Mouse (Mus musculus): ENCODE data around the gene Snap29.

The Snap29 gene

DNA sequence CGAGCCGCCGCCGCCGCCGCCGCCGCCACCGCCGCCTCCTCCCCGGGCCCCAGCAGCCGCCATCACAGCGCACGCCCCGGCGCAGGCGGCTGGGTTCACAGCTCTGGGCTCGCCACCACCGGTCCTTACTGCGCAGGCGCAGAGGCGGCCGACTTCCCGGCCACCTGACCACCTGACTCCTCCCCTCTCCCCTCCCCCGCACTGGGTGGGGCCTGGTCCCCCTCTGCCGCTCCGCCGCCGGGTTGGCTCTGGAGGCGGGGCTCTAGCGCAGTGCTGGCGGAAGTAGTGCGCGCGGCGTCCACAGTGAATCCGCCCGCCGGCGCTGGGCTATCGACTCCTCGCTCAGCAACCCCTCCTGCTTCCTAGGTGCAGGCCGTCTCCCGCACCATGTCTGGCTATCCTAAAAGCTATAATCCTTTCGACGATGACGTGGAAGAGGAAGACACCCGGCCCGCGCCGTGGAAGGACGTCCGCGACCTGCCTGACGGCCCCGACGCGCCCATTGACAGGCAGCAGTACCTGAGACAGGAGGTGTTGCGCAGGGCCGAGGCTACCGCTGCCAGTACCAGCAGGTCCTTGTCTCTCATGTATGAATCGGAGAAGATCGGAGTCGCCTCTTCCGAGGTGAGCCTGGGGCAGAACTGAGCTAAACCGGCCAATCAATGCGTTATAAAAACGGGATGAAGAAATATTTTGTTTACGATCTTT is at the start of gene Snap29, which contains the start of gene Pi4ka:
TSS of gene Snap29 (plus strand) at position 251 of the 708 bp plus-strand sequence.
TSS of gene Pi4ka (minus strand) at position 579 of the 708 bp plus-strand sequence.
- DNase-seq (ENCODE audit: low read depth, low spot score) = peak; percentile 98

DNA sequence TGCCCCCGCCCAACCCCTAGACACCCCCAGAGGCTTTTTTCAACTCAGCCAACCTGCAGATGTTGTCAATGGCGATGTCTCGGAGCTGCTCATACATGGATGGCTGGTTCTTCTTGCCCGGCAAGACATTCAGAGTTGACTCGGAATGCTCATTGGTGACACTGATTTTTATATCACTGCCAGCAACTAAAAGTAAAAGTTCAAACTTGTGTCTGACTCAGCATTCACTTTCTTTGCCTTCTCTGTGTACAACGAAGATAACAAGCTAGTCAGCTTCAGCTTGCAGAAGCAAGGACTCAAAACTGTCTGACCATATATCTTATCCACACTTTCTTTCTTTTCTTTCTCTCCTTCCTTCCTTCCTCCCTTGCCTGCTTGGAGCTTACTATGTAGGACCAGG is 49.8 kb upstream of the Snap29 start:
- DNase-seq (ENCODE audit: low read depth, low spot score) = no peak

DNA sequence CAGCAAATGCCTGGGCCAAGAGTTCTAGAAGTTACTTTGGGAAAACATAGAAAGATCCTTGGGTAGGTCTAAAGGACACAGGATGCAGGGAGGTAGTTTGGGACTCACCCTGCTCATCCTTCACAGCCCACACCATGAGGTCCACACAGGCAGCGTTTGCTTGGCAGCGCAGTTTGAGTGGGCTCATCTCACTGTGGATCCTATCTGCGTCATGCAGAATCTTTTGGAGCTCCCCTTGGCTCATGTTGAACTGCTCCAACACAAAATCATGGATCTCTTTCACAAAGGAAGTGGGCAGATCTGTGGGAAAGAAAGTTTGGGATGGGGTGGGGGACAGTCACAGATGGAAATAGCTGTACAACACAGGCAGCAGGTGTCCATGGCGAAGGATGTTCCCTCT is 47.0 kb upstream of the Snap29 start:
- no peak for DNase-seq (ENCODE audit: low read depth, low spot score)

DNA sequence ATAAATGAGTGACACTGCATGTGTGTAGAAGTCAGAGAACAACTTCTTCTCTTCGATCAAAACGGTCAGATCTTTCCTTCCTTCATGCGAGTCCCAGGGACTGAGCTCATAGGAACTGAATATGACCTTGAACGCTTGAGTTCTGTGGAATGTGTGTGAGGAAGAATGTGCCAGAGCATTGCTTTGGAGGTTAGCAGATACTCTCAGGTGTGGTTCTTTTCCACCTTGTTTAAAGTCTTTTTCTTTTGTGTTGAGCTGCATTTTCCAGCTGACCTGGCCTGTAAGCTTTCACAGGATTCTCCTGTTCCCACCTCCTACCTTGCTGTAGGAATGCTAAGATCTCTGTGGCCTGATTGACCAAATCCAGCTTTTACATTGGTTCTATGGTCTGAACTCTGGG is 23.5 kb upstream of the Snap29 start:
- no peak for DNase-seq (ENCODE audit: low read depth, low spot score)

DNA sequence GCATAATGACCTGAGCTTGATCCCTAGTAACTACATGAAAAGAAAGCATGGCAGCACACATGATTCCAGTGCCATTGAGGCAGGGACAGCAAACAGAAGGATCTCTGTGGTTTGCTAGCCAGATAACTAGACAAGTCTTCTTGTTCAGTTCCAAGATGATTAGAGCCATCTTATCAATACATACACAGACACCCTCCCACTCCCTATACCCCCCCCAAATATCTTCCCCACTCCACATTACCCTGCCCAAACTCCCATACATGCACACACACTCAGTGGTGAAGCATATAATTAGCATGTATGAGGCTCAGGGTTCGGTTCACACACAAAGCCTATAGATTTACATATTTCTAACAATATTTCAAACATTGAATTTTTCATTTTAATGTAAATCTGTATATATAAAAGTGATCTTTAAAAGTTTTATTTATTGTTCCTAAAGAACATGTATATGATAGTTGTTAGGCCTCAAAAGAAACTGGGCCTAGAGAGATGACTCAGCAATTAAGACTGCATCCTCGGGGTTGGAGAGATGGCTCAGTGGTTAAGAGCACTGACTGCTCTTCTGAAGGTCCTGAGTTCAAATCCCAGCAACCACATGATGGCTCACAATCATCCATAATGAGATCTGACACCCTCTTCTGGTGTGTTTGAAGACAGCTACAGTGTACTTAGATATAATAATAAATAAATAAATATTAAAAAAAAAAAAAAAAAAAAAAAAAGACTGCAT is 22.0 kb upstream of the Snap29 start:
- DNase-seq (ENCODE audit: low read depth, low spot score) = no peak

DNA sequence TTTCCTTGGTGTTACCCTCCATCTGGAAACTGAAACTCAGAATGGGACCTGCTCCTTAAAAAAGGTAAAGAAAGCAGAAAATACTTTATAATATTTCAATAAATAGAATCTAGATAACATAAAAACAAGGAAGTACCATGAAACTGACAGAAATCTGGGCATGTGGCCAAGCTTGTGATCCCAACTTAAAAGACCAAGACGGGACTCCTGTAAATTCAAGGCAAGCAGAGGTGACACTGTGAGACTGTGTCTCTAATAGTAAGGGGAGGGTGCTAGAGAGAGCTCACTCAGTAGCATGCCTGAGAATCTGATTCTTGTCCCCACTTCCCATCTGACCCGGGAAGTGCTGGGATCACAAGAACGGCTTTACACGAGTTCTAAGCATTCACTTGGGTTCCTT is 13.0 kb upstream of the Snap29 start:
- no peak for DNase-seq (ENCODE audit: low read depth, low spot score)

DNA sequence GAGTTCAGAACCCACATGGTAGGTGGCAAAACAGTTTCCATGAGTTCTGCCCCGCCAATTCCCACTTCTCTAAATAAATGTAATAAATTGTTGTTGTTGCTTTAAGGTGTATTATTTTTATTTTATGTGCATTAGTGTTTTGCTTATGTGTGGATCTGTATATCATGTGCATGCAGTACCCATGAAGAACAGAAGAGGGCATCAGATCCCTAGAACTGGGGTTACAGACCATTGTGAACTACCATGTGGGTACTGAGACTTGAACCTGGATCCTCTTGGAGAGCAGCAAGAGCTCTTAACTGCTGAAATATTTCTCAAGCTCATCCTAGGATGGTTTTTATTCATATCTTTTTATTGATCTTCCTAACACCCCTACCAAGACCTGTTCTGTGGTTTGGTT is 2.9 kb upstream of the Snap29 start:
- no peak for DNase-seq (ENCODE audit: low read depth, low spot score)

DNA sequence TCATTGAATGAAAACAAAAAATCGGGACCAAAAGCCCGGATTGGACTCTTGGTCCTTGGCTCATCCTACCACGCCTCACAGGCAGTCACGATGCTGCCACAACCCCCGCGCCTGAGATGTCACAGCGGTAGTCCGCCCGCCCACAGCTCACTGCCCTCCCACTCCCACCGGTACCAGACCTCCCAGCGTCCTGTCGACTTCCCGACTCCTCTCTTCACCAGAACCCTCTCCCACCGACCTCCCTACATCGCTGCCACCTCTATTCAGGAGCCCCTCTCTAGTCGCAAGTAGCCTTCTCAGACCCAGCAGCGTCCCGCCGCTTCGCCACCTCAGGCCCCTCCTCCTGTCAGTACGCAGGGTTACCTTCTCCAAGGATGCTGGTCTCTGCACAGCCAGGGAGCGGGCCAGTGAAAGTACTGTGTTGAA is 502 bp upstream of the Snap29 start:
- no peak for DNase-seq (ENCODE audit: low read depth, low spot score)

DNA sequence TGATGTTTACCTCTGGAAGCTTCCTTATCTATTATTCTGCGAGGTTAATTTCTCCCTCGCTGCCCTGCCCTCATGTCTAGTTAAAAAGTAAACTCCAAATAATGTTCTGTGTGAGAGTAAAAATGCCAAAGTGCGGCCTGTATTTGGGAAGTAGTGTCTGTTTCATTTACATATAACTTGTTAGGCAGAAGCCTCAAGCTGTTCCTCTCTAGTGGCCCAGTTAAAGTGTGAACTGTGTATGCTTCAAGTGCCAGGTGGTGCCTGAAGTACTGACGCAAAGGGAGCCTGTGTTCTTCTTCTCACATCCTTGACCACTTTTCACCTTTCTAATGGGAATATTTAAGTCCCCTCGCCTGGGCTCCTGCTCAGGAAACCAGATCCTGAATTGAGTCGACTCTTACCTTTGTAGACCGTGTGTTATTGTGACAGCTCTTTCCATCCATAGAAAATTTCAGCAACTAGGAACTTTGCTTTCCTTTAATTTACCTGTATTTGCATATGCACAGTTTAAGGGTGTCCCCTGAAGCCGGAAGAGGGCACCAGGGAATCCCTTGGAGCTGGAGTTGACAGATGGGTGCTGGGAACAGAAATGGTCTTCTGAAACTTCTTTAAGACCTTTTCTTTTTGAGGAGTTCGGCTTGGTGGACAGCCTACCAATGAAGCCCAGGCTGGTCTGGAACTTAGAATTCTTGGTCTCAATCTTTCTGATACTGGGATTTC is 886 bp downstream of the Snap29 start:
- DNase-seq (ENCODE audit: low read depth, low spot score) = no peak

DNA sequence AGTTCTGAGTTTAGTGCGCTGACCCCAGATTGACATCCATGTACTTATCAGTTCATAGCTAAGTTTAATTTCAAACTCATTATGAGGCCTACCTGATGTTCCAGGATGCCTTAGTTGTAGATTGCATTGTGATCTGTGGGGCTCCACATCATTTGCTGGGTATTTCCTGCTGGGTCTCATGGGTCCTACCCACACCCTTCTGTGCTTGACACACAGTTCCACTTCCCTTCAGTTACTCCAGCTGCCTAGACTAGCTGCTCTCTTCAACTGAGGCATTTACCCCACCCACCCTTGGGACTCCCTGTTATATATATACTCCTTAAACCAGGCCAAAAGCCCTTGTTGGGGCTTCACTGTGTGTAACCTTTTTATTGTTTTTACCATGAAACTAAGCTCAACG is 3.3 kb downstream of the Snap29 start:
- no peak for DNase-seq (ENCODE audit: low read depth, low spot score)

DNA sequence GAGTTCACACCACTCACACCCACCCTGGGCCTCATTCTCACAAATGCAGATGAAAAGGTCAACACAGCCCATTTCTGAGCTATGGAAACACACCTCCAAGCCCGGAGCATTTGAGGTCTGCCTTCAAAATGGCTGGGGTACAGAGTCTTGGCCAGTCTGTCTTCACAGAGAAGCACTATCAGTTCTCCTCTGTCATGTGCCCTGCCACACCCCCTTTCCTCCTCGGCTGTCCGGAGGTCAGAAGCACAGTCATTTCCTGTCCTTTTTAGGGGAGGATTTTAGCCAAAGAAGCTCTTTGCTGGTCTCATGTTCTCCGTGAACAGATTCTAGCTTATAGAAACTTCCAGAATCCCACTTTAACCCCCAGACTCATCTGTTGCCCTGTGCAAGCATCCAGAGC is 4.4 kb downstream of the Snap29 start:
- DNase-seq (ENCODE audit: low read depth, low spot score) = no peak

DNA sequence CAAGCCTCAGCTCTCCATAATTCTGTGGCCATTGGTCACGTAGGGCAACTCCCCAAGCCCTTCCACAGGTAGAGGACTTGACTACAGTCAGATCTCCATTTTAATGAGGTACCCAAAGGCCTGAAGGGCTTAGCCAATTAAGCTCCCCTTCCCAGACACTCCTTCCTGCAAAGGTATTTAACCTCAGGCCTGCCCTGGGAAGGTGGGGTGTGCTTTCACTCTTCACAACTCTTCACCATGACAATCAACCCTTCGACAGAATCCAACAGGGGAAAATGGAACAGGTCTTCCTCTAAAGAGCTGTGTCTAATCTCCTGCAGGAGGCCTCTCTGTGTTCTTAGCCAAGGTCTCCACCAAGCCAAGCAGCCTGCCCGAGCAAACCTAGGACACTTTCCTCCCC is 17.2 kb downstream of the Snap29 start:
- DNase-seq (ENCODE audit: low read depth, low spot score) = no peak

DNA sequence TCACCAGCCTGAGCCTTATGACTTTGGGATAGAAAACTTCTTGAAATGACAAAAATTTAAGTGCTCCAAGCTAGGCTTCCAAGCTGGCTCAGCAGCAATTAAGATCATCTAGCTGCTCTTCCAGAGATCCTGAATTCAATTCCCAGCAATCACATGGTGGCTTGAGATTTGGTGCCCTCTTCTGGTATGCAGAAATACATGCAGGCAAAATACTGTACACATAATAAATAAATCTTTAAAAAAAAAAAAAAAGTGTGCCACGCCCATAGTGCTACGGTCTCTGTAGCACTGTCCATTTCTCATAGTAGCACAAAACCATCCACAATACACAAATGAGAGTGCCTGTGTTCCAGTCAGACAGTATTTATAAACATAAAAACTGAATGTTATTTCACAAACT is 26.8 kb downstream of the Snap29 start:
- DNase-seq (ENCODE audit: low read depth, low spot score) = no peak

DNA sequence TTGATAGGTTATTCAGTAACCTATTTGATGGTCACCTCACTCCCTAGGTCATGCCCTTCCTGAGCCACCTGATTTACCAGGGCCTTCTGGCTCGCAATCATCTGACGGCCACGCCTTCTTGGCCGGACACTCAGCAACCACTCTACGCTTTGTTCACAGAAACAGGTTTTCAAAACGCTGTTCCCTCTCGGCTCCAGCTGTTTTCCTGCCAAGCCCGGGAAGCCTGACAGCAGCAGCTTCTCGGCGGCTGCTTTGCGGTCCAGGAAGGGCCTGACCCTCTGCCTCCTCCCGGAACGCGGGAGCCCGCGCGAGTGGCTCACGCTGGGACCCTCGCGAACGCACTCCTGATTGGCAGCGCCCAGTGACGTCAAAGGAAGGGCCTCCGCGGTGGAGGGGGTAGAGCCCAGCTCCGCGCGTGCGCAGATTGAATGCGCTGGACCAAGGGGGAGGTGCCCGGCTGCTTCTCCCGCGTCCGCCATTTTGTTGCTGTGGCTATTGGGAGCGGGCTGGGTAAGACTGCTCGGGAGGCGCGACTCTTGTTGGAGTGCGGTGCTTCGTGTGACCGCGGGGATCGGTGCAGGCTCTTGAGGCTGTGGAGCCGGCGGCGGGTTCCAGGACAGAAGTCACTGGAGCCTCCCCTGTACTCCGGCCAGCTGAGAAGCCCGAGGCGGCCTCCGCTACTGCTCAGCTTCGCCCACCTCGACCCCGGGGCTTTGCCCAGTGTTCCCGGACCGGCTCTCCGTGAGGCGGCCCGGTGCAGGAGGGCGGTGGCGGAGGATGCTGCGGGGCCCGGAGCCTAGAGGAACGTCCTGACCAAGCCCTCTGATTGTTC is 46.0 kb downstream of the Snap29 start, which contains the start of gene Crkl:
TSS of gene Crkl (plus strand) at position 447 of the 832 bp plus-strand sequence.
- DNase-seq (ENCODE audit: low read depth, low spot score) = peak; percentile 95

DNA sequence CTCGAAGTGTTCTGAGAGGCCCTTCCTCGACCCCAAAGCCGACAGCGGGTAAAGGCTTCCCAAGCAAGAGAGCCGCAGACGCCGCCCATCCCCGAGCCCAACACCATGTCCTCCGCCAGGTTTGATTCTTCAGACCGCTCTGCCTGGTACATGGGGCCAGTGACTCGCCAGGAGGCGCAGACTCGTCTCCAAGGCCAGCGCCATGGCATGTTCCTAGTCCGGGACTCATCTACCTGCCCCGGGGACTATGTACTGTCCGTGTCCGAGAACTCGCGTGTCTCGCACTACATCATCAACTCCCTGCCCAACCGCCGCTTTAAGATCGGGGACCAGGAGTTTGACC is 46.6 kb downstream of the Snap29 start:
- DNase-seq (ENCODE audit: low read depth, low spot score) = no peak

DNA sequence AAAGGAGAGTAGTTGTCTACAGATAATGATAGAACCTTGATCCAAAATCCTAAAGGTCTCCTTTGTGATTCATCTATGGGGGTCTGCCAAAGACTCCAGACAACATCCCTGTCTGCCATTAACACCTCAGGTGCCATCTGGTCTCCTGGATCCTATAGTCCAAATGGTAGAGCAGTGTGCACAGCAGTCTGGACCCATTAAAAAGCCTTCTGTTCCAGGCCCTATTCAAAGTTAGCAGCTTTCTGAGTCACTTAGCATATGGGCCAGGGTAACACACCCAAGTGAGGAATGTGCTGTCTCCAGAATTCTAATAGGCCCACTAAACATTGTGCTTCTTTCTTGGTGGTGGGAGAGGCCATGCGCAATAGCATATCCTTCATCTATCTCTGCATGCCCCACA is 51.1 kb downstream of the Snap29 start:
- DNase-seq (ENCODE audit: low read depth, low spot score) = no peak

DNA sequence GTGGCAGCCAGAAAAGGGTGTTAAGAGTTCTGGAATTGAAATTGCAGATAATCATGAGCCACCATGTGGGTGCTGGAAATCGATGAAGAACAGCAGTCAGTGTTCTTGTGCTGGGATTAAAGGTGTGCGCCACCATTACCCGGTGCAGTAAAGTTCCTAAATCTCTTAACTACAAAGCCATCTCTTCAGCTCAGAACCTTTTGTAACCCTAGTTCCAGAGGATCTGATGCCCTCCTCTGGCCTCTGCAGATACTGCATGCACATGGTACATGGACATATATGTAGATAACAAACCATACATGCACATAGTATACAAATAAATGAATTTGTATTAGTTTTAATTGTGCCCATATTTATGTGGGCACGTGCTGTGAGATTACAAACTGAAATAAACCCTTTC is 54.5 kb downstream of the Snap29 start:
- DNase-seq (ENCODE audit: low read depth, low spot score) = no peak

DNA sequence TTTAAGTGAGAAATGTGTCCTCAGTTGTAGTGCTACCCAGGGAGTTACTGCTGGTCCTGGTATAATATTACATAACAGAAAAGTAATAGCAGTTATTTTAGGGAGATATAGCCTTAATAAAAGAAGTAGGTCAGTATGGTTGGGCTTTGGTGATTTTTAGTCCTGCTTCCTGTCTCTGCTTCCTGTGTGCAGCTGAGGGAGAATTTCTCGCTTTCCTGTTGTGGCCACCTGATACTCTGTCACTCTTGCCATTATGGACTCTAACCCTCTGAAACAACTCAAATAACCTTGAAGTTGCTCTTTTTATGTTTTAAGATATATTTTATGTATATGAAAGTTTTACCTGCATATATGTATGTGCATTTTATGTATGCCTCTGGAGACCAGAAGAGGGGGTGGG is 55.8 kb downstream of the Snap29 start:
- no peak for DNase-seq (ENCODE audit: low read depth, low spot score)

DNA sequence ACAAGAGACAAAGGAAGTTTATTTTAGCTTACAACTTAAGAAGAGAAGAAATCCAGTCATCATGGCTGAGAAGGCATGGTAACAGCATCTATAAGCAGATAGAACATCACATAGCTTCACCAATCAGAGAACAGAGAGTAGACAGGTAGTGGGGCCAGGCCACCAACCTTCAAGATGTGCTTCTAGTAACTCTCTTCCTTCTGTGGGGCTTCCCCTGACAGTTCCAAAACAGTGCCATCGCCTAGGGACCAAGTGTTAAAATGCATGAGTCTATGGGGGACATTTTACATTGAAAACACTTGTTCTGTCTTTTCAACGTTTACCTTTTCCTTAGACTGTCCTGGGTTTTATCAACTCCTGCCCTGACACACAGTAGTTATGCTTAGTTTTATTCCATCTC is 57.4 kb downstream of the Snap29 start:
- no peak for DNase-seq (ENCODE audit: low read depth, low spot score)

DNA sequence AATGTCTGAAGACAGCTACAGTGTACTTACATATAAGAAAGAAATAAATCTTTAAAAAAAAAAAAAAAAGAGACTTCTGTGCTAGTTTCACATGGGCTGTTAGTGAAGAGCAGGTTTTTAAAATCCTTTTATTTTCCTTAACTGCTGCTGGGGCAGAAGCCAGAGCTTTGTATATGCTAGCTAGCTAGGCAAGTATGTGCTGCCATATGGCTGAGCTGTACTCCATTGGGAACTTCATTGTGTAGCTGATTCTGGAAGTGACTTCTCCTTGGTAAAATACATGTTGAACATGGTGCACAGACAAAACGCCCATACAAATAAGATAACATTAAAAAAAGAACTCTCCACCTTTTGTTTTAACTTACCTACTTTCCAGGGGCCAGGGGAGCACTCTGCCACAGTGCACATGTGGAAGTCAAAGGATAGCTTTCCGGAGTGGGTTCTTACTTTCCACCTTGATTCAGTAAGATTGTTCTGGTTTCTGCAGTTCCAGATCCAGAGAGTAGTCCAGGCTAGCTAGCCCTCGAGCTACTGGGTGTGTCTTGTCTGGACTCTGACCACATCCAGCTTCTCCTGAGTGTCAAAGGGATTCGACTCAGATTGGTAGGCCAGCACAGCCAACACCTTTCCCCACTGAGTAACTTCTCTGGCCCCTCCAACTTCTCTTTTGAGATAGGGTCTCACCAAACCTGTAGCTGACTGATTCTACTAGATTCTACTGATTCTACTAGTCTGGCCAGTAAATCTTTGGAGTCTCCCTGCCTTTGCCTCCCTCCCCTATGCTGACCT is 61.3 kb downstream of the Snap29 start:
- no peak for DNase-seq (ENCODE audit: low read depth, low spot score)

DNA sequence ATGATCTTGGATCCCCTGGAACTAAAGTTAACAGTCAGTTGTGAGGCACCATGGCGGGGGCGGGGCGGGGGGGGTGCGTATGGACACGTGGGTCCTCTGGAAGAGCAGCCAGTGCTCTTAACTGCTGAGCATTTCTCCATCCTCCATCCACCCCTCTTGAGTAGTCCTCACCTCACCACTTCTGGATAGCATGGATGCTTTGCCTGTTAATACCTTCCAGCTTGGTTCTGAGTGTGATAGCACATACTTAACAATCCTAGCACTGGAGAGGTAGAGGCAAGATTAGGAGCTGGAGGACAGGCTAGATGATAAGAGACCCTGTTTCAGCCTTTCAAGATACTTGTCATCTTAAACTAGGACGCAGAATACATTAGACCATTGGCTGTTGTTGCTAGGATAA is 66.7 kb downstream of the Snap29 start:
- no peak for DNase-seq (ENCODE audit: low read depth, low spot score)
